Mouse (Mus musculus): ENCODE measurements at regions not wholly inside any gene's neighbourhood (a gene's known extent, or its start where the extent isn't known, plus 50 kb on each side); places are given as distances from the start of the nearest gene placed in this dataset.
A peak's percentile ranks its signal among the peaks of the same experiment; 100 is the strongest.

- no peak for DNase-seq (ENCODE audit: low spot score in 2 of 2)
These were observed 54.2 kb upstream of the Plppr5 start for GRCm38 (mm10) chr3:117520461-117520860.

DNA sequence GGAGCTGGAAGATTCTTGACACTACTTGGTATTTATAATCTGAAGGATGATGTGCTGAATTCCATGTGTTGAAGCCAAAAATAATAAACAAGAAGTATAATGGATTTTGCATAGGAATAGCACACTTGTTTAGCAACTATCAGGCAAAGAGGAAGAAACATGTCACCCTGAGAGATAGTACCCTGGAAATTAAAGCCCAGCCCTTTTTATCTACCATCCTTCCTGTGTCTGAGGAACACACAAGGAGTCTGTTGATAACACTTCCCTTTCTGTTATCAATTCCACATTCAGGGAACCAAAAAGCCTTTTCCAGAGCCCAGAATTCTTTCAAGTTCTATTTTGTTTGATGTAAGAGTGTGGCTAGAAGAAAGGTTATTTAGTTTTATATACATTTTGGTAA, 66.5 kb upstream of the Plppr5 start:
- no peak for DNase-seq (ENCODE audit: low spot score in 2 of 2)

DNA sequence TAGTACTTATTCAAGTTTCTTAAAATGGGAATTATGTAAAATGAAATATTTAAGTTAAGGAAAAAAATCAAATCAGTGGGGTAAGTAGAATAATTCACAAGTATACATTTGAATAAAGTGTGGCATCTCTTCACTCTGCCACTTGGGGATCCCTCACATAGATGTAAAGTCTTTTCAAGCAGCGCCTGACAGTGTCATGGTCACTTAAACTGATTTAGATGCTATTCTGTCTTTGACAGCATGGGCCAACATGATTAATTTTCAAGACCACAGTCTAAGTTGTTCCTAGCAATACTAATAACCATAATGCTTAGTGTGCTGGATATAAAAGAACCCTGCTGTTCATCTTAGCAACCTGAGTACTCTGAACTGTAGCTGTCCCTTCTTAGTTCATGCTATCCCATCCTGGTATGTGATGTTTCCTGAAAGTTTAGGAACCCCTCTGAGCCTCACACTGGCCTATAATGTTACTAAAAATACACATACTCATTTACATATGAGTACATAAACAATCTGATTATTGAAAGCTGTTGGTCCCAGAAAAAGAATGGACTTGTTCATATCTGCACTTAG, 68.4 kb upstream of the Plppr5 start:
- DNase-seq (ENCODE audit: low spot score in 2 of 2) = no peak

- no peak for DNase-seq (ENCODE audit: low spot score in 2 of 2)
These were observed 73.5 kb upstream of the Plppr5 start for GRCm38 (mm10) chr3:117501107-117501506.

DNA sequence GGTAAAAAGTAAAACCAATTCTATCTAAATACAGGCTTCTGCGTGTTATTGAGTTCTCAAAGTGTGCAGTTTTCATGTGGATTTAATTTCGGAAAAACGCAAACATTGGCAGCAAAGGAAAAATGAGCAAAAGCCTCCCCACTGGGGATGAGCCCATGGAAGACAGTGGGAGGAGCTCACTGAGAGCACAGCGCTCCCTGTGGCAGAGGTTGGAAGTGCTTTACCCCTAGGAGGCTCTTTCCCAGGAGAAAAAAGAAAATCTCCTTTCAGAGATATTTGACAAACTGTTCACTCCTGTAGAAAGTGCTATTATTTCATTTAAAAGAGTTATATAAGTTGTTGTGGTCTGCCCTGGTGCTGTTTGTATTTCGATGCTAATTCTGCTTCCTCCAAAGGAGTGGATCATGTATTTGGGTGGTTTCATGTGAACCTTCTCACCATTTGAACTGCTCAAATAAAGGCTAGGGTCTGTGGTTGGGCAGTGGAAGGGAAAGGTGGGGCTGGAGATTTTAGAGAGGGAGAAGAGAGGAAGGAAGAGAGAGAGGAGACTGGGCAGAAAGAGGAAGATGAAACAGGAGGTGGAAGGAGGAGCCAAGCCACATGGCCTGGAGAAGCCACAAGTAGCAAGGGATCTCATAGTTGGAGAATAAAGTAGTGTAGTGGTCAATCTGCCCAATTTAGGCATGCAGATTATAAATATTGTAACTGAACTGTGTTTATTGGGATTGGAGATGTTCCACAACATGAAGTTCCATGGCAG, 76.3 kb upstream of the Plppr5 start:
- no peak for DNase-seq (ENCODE audit: low spot score in 2 of 2)

GRCm38 (mm10) chr3:117494118-117494517, 80.5 kb upstream of the Plppr5 start:
- DNase-seq (ENCODE audit: low spot score in 2 of 2) = peak in 1 of 2 experiments; percentile 17

- no peak for DNase-seq (ENCODE audit: low spot score in 2 of 2)
These were observed 87.2 kb upstream of the Plppr5 start for GRCm38 (mm10) chr3:117487281-117488027.

- DNase-seq (ENCODE audit: low spot score in 2 of 2) = no peak
These were observed 88.3 kb upstream of the Plppr5 start for GRCm38 (mm10) chr3:117486351-117486750.

DNA sequence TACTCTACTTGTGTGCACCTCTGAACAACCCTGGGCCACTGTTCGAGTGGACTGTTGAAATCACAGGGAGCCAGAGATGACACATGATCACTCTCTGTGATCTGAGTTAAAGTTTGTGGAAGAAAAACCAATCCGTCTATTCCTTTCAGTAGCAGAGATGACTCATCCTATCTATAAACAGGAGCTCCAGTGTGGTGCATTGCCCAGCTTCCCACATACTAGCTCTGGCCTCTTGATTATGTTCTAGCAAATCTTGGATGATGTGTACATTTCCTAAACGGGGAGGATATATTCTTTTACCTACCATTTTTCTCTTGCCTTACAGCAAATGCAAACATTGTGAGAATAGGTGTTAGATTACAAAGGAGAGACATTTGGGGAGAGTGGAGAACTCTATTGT, 94.5 kb upstream of the Plppr5 start:
- no peak for DNase-seq (ENCODE audit: low spot score in 2 of 2)

GRCm38 (mm10) chr3:117459507-117459906, 98.8 kb upstream of the Plppr4 start:
- DNase-seq (ENCODE audit: low spot score in 2 of 2) = no peak

GRCm38 (mm10) chr3:117450559-117450958, 89.9 kb upstream of the Plppr4 start:
- no peak for DNase-seq (ENCODE audit: low spot score in 2 of 2)

DNA sequence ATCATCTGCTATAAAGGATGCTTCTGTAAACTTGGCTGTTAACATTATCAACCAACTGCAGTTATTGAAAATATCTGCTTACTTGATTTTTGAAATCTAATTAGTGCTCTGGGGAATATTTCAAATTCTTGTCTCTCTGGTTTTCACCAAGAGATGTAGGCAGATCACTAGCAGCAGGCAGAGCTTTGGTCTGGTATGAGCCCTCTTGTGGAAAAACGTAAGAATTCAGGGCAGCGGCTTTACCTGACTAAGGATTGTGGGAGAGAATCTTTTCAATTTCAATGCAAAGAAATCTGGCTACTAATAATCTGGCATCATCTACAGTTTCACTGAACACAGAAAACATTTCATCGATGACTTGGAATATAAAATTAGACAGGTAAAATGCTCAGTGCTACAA, 81.2 kb upstream of the Plppr4 start:
- no peak for DNase-seq (ENCODE audit: low spot score in 2 of 2)

GRCm38 (mm10) chr3:117440294-117440693, 79.6 kb upstream of the Plppr4 start:
- no peak for DNase-seq (ENCODE audit: low spot score in 2 of 2)

GRCm38 (mm10) chr3:117438473-117439114, 77.9 kb upstream of the Plppr4 start:
- peak; percentile 5 to 46 for DNase-seq (ENCODE audit: low spot score in 2 of 2)

DNA sequence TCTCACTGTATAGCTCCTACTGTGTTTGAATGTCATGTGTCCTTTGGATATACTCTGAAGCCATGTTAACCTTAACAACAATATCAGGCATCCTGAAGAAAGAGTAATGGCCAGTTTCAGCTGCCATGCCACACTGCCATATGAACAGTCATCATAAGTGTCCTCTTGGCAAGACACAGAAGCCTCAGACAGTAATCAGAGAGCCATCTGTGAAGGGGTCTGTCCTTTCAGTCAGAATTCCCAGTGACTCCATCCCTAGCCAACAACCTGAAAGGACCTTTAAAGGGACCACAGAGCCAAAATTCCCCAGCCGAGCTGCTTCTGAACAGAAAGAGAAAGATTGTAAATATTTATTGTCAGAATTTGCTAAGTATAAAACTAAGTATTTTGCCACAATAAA, 63.9 kb upstream of the Plppr4 start:
- no peak for DNase-seq (ENCODE audit: low spot score in 2 of 2)

GRCm38 (mm10) chr3:117412896-117413747, 52.4 kb upstream of the Plppr4 start:
- no peak for DNase-seq (ENCODE audit: low spot score in 2 of 2)
